Mouse (Mus musculus): ENCODE results near the gene Slc25a28. TPM values are rescaled to one million over a fixed set of nuclear protein-coding genes. Genes with fewer than 3 reads are reported as not detected.

The Slc25a28 gene
- polyA plus RNA-seq, 1 experiment from 2014 or later, result 13.6 TPM

GRCm38 (mm10) chr19:43627345-43627744 lies 47.3 kb downstream of the Slc25a28 start:
- no peak overlapping the region for H3K9ac ChIP-seq (ENCODE audit: low read depth, low read length)
- no peaks in the 10 kb centered on the region for H3K4me1 ChIP-seq (ENCODE audit: control insufficient read depth, insufficient read depth, low read length)
- H3K4me3 ChIP-seq (ENCODE audit: low read length), result no peak overlapping the region
- no peaks in the 10 kb centered on the region for H3K9me3 ChIP-seq (ENCODE audit: control insufficient read depth, low read length)
- no peak overlapping the region for H3K27ac ChIP-seq (ENCODE audit: low read depth, low read length)
- ATAC-seq (ENCODE audit: low FRiP score, low TSS enrichment), result no peak
- H3K36me3 ChIP-seq (ENCODE audit: control insufficient read depth, insufficient read depth, low read length), result no peaks in the 10 kb centered on the region
- H3K27me3 ChIP-seq (ENCODE audit: control insufficient read depth, insufficient read depth, low read length), result peaks cover 35% of the 10 kb centered on the region
- WGBS, result 95% methylated on average over 3 of the region's 3 CpGs
- no peak overlapping the region for H3K4me2 ChIP-seq (replicated peaks; ENCODE audit: low read depth, low read length)

- Histone ChIP-seq H3K36me3 (ENCODE audit: control insufficient read depth, insufficient read depth, low read length) (no peaks in the 10 kb centered on the region), H3K4me2 (replicated peaks; ENCODE audit: low read depth, low read length) (no peak overlapping the region), H3K4me1 (ENCODE audit: control insufficient read depth, insufficient read depth, low read length) (no peaks in the 10 kb centered on the region), H3K9me3 (ENCODE audit: control insufficient read depth, low read length) (no peaks in the 10 kb centered on the region), H3K9ac (ENCODE audit: low read depth, low read length) (no peak overlapping the region), H3K27me3 (ENCODE audit: control insufficient read depth, insufficient read depth, low read length) (peaks cover 47% of the 10 kb centered on the region), H3K27ac (ENCODE audit: low read depth, low read length) (no peak overlapping the region), H3K4me3 (ENCODE audit: low read length) (no peak overlapping the region)
- ATAC-seq (ENCODE audit: low FRiP score, low TSS enrichment), result no peak
- WGBS, result 27% methylated on average over 3 of the region's 3 CpGs
Measured at GRCm38 (mm10) chr19:43626160-43626559, 48.5 kb downstream of the Slc25a28 start.

- Histone ChIP-seq H3K4me1 (ENCODE audit: control insufficient read depth, insufficient read depth, low read length) (no peaks in the 10 kb centered on the region), H3K4me3 (ENCODE audit: low read length) (no peak overlapping the region), H3K27me3 (ENCODE audit: control insufficient read depth, insufficient read depth, low read length) (peaks cover 64% of the 10 kb centered on the region), H3K27ac (ENCODE audit: low read depth, low read length) (no peak overlapping the region), H3K9me3 (ENCODE audit: control insufficient read depth, low read length) (no peaks in the 10 kb centered on the region), H3K4me2 (replicated peaks; ENCODE audit: low read depth, low read length) (no peak overlapping the region), H3K9ac (ENCODE audit: low read depth, low read length) (no peak overlapping the region), H3K36me3 (ENCODE audit: control insufficient read depth, insufficient read depth, low read length) (no peaks in the 10 kb centered on the region)
- 47% methylated on average over 4 of the region's 4 CpGs for WGBS
- 0 out of 2 replicates have a peak, but pooled peaks have one; percentile 58 for ATAC-seq (ENCODE audit: low FRiP score, low TSS enrichment)
Measured at GRCm38 (mm10) chr19:43623913-43624312, 50.8 kb downstream of the Slc25a28 start.

- H3K27me3 ChIP-seq (ENCODE audit: control insufficient read depth, insufficient read depth, low read length), result peaks cover 96% of the 10 kb centered on the region
- no peaks in the 10 kb centered on the region for H3K36me3 ChIP-seq (ENCODE audit: control insufficient read depth, insufficient read depth, low read length)
- H3K4me1 ChIP-seq (ENCODE audit: control insufficient read depth, insufficient read depth, low read length), result 0 out of 2 replicates have a peak, but pooled peaks cover 3% of the 10 kb centered on the region
- no peak overlapping the region for H3K4me3 ChIP-seq (ENCODE audit: low read length)
- 7% methylated on average over 18 of the region's 18 CpGs for WGBS
- H3K9ac ChIP-seq (ENCODE audit: low read depth, low read length), result no peak overlapping the region
- no peak overlapping the region for H3K4me2 ChIP-seq (replicated peaks; ENCODE audit: low read depth, low read length)
- no peak overlapping the region for H3K27ac ChIP-seq (ENCODE audit: low read depth, low read length)
- H3K9me3 ChIP-seq (ENCODE audit: control insufficient read depth, low read length), result no peaks in the 10 kb centered on the region
- ATAC-seq (ENCODE audit: low FRiP score, low TSS enrichment), result no peak
Measured at GRCm38 (mm10) chr19:43619916-43620479, 54.7 kb downstream of the Slc25a28 start.

- H3K27ac ChIP-seq (ENCODE audit: low read depth, low read length), result no peak overlapping the region
- H3K4me3 ChIP-seq (ENCODE audit: low read length), result no peak overlapping the region
- H3K4me1 ChIP-seq (ENCODE audit: control insufficient read depth, insufficient read depth, low read length), result peaks cover 9% of the 10 kb centered on the region; the same call in 1 of the 2 replicates
- H3K4me2 ChIP-seq (replicated peaks; ENCODE audit: low read depth, low read length), result no peak overlapping the region
- no peaks in the 10 kb centered on the region for H3K36me3 ChIP-seq (ENCODE audit: control insufficient read depth, insufficient read depth, low read length)
- no peak overlapping the region for H3K9ac ChIP-seq (ENCODE audit: low read depth, low read length)
- 4% methylated on average over 5 of the region's 5 CpGs for WGBS
- peaks cover 96% of the 10 kb centered on the region for H3K27me3 ChIP-seq (ENCODE audit: control insufficient read depth, insufficient read depth, low read length)
- H3K9me3 ChIP-seq (ENCODE audit: control insufficient read depth, low read length), result no peaks in the 10 kb centered on the region
- ATAC-seq (ENCODE audit: low FRiP score, low TSS enrichment), result no peak
Measured at GRCm38 (mm10) chr19:43618505-43619030, 56.1 kb downstream of the Slc25a28 start.

GRCm38 (mm10) chr19:43617761-43618349 lies 56.8 kb downstream of the Slc25a28 start:
- 35% methylated on average over 10 of the region's 10 CpGs for WGBS
- no peak overlapping the region for H3K27ac ChIP-seq (ENCODE audit: low read depth, low read length)
- peaks cover 96% of the 10 kb centered on the region for H3K27me3 ChIP-seq (ENCODE audit: control insufficient read depth, insufficient read depth, low read length)
- no peak overlapping the region for H3K4me3 ChIP-seq (ENCODE audit: low read length)
- no peak for ATAC-seq (ENCODE audit: low FRiP score, low TSS enrichment)
- H3K4me2 ChIP-seq (replicated peaks; ENCODE audit: low read depth, low read length), result no peak overlapping the region
- H3K4me1 ChIP-seq (ENCODE audit: control insufficient read depth, insufficient read depth, low read length), result peaks cover 9% of the 10 kb centered on the region; the same call in 1 of the 2 replicates
- no peak overlapping the region for H3K9ac ChIP-seq (ENCODE audit: low read depth, low read length)
- no peaks in the 10 kb centered on the region for H3K36me3 ChIP-seq (ENCODE audit: control insufficient read depth, insufficient read depth, low read length)
- H3K9me3 ChIP-seq (ENCODE audit: control insufficient read depth, low read length), result no peaks in the 10 kb centered on the region

- Histone ChIP-seq H3K27me3 (ENCODE audit: control insufficient read depth, insufficient read depth, low read length) (peaks cover 96% of the 10 kb centered on the region), H3K9ac (ENCODE audit: low read depth, low read length) (no peak overlapping the region), H3K36me3 (ENCODE audit: control insufficient read depth, insufficient read depth, low read length) (no peaks in the 10 kb centered on the region), H3K4me2 (replicated peaks; ENCODE audit: low read depth, low read length) (no peak overlapping the region), H3K4me1 (ENCODE audit: control insufficient read depth, insufficient read depth, low read length) (peaks cover 15% of the 10 kb centered on the region; the same call in 1 of the 2 replicates), H3K9me3 (ENCODE audit: control insufficient read depth, low read length) (no peaks in the 10 kb centered on the region), H3K27ac (ENCODE audit: low read depth, low read length) (no peak overlapping the region), H3K4me3 (ENCODE audit: low read length) (no peak overlapping the region)
- ATAC-seq (ENCODE audit: low FRiP score, low TSS enrichment), result no peak
- WGBS, result 1% methylated on average over 12 of the region's 12 CpGs
Measured at GRCm38 (mm10) chr19:43616889-43617288, 57.8 kb downstream of the Slc25a28 start.

GRCm38 (mm10) chr19:43616415-43616861 lies 58.2 kb downstream of the Slc25a28 start:
- Histone ChIP-seq H3K36me3 (ENCODE audit: control insufficient read depth, insufficient read depth, low read length) (no peaks in the 10 kb centered on the region), H3K27ac (ENCODE audit: low read depth, low read length) (no peak overlapping the region), H3K4me2 (replicated peaks; ENCODE audit: low read depth, low read length) (peak overlapping the region; percentile 22), H3K27me3 (ENCODE audit: control insufficient read depth, insufficient read depth, low read length) (peaks cover 96% of the 10 kb centered on the region), H3K9me3 (ENCODE audit: control insufficient read depth, low read length) (no peaks in the 10 kb centered on the region), H3K4me3 (ENCODE audit: low read length) (peak overlapping the region; percentile 25), H3K9ac (ENCODE audit: low read depth, low read length) (peak overlapping the region; percentile 2; the same call in 1 of the 2 replicates), H3K4me1 (ENCODE audit: control insufficient read depth, insufficient read depth, low read length) (peaks cover 15% of the 10 kb centered on the region; the same call in 1 of the 2 replicates)
- WGBS, result under 1% methylated on average over 30 of the region's 35 CpGs
- peak; percentile 28; the same call in 1 of the 2 replicates for ATAC-seq (ENCODE audit: low FRiP score, low TSS enrichment)
